Comparison of ENCODE assay signal across 16 mouse cellular contexts in the genomic region with DNA sequence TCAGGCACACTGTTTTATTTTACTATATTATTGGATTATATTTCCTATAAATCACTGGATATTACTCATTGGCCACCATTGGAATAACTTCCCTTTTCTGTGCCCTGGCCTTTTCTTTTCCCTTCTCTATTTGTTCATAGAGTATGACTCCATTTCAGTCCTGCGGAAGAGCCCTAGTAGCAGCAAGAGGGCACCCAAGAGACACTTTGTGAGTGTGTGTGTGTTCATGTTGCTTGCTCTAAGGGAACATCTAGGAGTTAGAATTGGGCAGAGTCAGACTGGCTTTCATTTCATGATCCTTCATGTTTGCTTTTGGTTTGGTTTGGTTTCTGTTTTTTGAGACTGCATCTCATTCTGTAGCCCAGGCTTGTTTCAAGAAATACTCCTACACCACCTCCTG.
DNase-seq lines count a peak whose midpoint lies in the region; ATAC-seq and TF ChIP-seq lines count a peak whose summit lies in the region.
"Had no signal": no experiment of that assay in that cellular context is flagged by ENCODE, and none has a peak within 500 bp of the region (broad histone marks: within the 10 kb centered on the region; RNA-seq: fewer than 3 reads in every experiment).

No protein-coding gene starts in this region.

- TF ChIP-seq CTCF in intestine, postnatal 0 days (IDR thresholded peaks at IDR 0.05; ENCODE audit: low read depth), result peak; percentile 48
- peak; percentile 62 for TF ChIP-seq CTCF in stomach, postnatal 0 days (IDR thresholded peaks at IDR 0.05; ENCODE audit: low read depth)

- peaks cover 24% of the 10 kb centered on the region; the same call in 1 of the 2 replicates for H3K36me3 ChIP-seq in intestine, postnatal 0 days (ENCODE audit: control insufficient read depth, insufficient read depth)
- 0 out of 2 replicates have a peak, but pooled peaks cover 3% of the 10 kb centered on the region for H3K36me3 ChIP-seq in intestine, embryonic 15.5 days
- H3K36me3 ChIP-seq in stomach, postnatal 0 days (ENCODE audit: control insufficient read depth, insufficient read depth, low read length), result peaks cover 6% of the 10 kb centered on the region; the same call in 1 of the 2 replicates
- H3K36me3 ChIP-seq: stomach, embryonic 15.5 days had no signal

- no peak overlapping the region for H3K9ac ChIP-seq in intestine, postnatal 0 days (ENCODE audit: low read depth, low read length)
- H3K9ac ChIP-seq in intestine, embryonic 15.5 days, result no peak overlapping the region
- no peak overlapping the region for H3K9ac ChIP-seq in stomach, postnatal 0 days (ENCODE audit: low read length)
- H3K9ac ChIP-seq: kidney, embryonic 15.5 days; stomach, embryonic 15.5 days had no signal

- TF ChIP-seq EP300 in stomach, postnatal 0 days (optimal IDR thresholded peaks at IDR 0.05), result no peak

- H3K4me1 ChIP-seq in intestine, postnatal 0 days (replicated peaks; ENCODE audit: control insufficient read depth, insufficient read depth, low read length), result no peaks in the 10 kb centered on the region
- H3K4me1 ChIP-seq in intestine, embryonic 15.5 days (replicated peaks), result 0 out of 2 replicates have a peak, but pooled peaks cover 10% of the 10 kb centered on the region
- H3K4me1 ChIP-seq in stomach, postnatal 0 days (replicated peaks; ENCODE audit: control insufficient read depth, insufficient read depth), result no peaks in the 10 kb centered on the region

- H3K4me3 ChIP-seq in intestine, postnatal 0 days (ENCODE audit: low read depth, low read length), result no peak overlapping the region
- no peak overlapping the region for H3K4me3 ChIP-seq in intestine, embryonic 15.5 days (replicated peaks)
- no peak overlapping the region for H3K4me3 ChIP-seq in stomach, postnatal 0 days (ENCODE audit: low read depth, low read length)
- H3K4me3 ChIP-seq: kidney, embryonic 15.5 days; myocyte; stomach, embryonic 15.5 days had no signal

- no peak for ATAC-seq in intestine, postnatal 0 days
- no peak for ATAC-seq in intestine, embryonic 15.5 days
- ATAC-seq in stomach, postnatal 0 days (ENCODE audit: low FRiP score, low TSS enrichment), result no peak

- peak; percentile 5 to 13 for DNase-seq in cerebellum, postnatal 10 days
- no peak for DNase-seq in cerebellum, postnatal 25 days
- DNase-seq in lung, postnatal 36 days, result peak; percentile 32
- DNase-seq in lung, postnatal 10 days, result no peak
- no peak for DNase-seq in stomach, postnatal 0 days (ENCODE audit: low spot score)
- no peak for DNase-seq in ovary, postnatal 10 days (ENCODE audit: low spot score)
- DNase-seq: adrenal gland, postnatal 14 days; cerebellum, adult 9-11 months; right cerebral cortex, adult 18-20 months; spleen, adult 18-20 months; thymus, postnatal 25 days had no signal

- no peaks in the 10 kb centered on the region for H3K9me3 ChIP-seq in intestine, postnatal 0 days (ENCODE audit: control insufficient read depth)
- no peaks in the 10 kb centered on the region for H3K9me3 ChIP-seq in intestine, embryonic 15.5 days
- H3K9me3 ChIP-seq in stomach, postnatal 0 days (ENCODE audit: control insufficient read depth, low read length), result no peaks in the 10 kb centered on the region
- H3K9me3 ChIP-seq: kidney, embryonic 15.5 days; stomach, embryonic 15.5 days had no signal

- WGBS in intestine, postnatal 0 days, result 84% methylated on average over 1 of the region's 1 CpGs
- 78% methylated on average over 1 of the region's 1 CpGs for WGBS in intestine, embryonic 15.5 days
- WGBS in stomach, postnatal 0 days, result 74% methylated on average over 1 of the region's 1 CpGs

- no peak overlapping the region for H3K27ac ChIP-seq in intestine, postnatal 0 days (ENCODE audit: low read depth, low read length)
- no peak overlapping the region for H3K27ac ChIP-seq in intestine, embryonic 15.5 days
- no peak overlapping the region for H3K27ac ChIP-seq in stomach, postnatal 0 days (replicated peaks)
- H3K27ac ChIP-seq: stomach, embryonic 15.5 days had no signal

- H3K4me2 ChIP-seq in intestine, postnatal 0 days (replicated peaks; ENCODE audit: low read depth), result no peak overlapping the region
- no peak overlapping the region for H3K4me2 ChIP-seq in intestine, embryonic 15.5 days (replicated peaks)
- no peak overlapping the region for H3K4me2 ChIP-seq in stomach, postnatal 0 days (replicated peaks; ENCODE audit: low read depth)
- H3K4me2 ChIP-seq: kidney, embryonic 15.5 days; stomach, embryonic 15.5 days had no signal

- H3K27me3 ChIP-seq in intestine, postnatal 0 days (replicated peaks; ENCODE audit: control insufficient read depth, insufficient read depth, low read length), result no peaks in the 10 kb centered on the region
- no peaks in the 10 kb centered on the region for H3K27me3 ChIP-seq in intestine, embryonic 15.5 days (replicated peaks)
- no peaks in the 10 kb centered on the region for H3K27me3 ChIP-seq in stomach, postnatal 0 days (ENCODE audit: control insufficient read depth, insufficient read depth, low read length)
- H3K27me3 ChIP-seq: kidney, embryonic 15.5 days; stomach, embryonic 15.5 days had no signal

Comparison
In these comparisons a context has a peak if more than half of its experiments do, and no peak if none do; other contexts are left out.
1. DNase-seq: peak in cerebellum, postnatal 10 days (2 of 2) and lung, postnatal 36 days (single experiment); none in cerebellum, postnatal 25 days (0 of 2), lung, postnatal 10 days (single experiment), stomach, postnatal 0 days (single experiment) and ovary, postnatal 10 days (single experiment).